Mouse (Mus musculus) CD4-positive, CD25-positive, alpha-beta regulatory T cell (primary cell): ENCODE measurements around the gene Lipa. TPM values are rescaled to one million over a fixed set of nuclear protein-coding genes. Genes with fewer than 3 reads are reported as not detected.

ENCODE experiments used
- polyA plus RNA-seq: library from polyadenylated mRNA; unstranded; fragments of 100-300 nt; shearing (Covaris generic); gene quantifications from one replicate; pipeline ENCODE4 v1.2.1, GENCODE M21; 2017

The Lipa gene
- polyA plus RNA-seq, result 93.8 TPM

GRCm38 (mm10) chr19:34526941-34527682 is at the start of gene Lipa:
TSS of gene Lipa (minus strand) at chr19:34527474.

GRCm38 (mm10) chr19:34550534-34551223 is 23.4 kb upstream of the Lipa start, which contains the start of gene Ifit2:
TSS of gene Ifit2 (plus strand) at chr19:34550694.

GRCm38 (mm10) chr19:34474991-34475971 is 52.0 kb downstream of the Lipa start, which contains the start of gene Ch25h:
TSS of gene Ch25h (minus strand) at chr19:34475164.

Other genes starting within 250 kb of the Lipa start
- 97.2 TPM for gene Fas, start 236.8 kb downstream of the Lipa start, polyA plus RNA-seq
- not detected for gene Ch25h, start 52.3 kb downstream of the Lipa start, polyA plus RNA-seq
- gene Ifit2, start 23.2 kb upstream of the Lipa start, polyA plus RNA-seq, result 32.6 TPM
- 33.0 TPM for gene Ifit3, start 56.1 kb upstream of the Lipa start, polyA plus RNA-seq
- 101 TPM for gene Ifit1bl1, start 74.5 kb upstream of the Lipa start, polyA plus RNA-seq
- gene Ifit3b, start 80.5 kb upstream of the Lipa start, polyA plus RNA-seq, result 5.5 TPM
- 1.0 TPM for gene Ifit1bl2, start 113.3 kb upstream of the Lipa start, polyA plus RNA-seq
- gene Ifit1, start 113.4 kb upstream of the Lipa start, polyA plus RNA-seq, result 41.8 TPM
- gene Slc16a12, start 219.8 kb upstream of the Lipa start, polyA plus RNA-seq, result not detected